Mouse (Mus musculus) MEL (cell line): ENCODE measurements around the gene Lonp2.

Experiments
- NRF1 ChIP-seq: IDR thresholded peaks from 2 replicates; pipeline ENCODE4 v1.6.1; 2014; ENCODE audit warnings: low read depth, mild to moderate bottlenecking, inconsistent platforms, low read length, improper control_type of control experiment, moderate library complexity; ENCODE audit not compliant: poor library complexity, insufficient read depth, severe bottlenecking
- POLR2A ChIP-seq, 2 experiments: IDR thresholded peaks; 2 replicates each; pipeline ENCODE4 v1.6.1; 2011 to 2012; ENCODE audit warnings: low read length in 2 of 2, mild to moderate bottlenecking in 2 of 2, control low read depth in 1 of 2, improper control_type of control experiment in 1 of 2, low read depth in 1 of 2, moderate library complexity in 1 of 2; ENCODE audit not compliant: control insufficient read depth in 1 of 2, insufficient read depth in 1 of 2, poor library complexity in 1 of 2
- TAL1 ChIP-seq: IDR thresholded peaks from 2 replicates; pipeline ENCODE4 v1.6.1; 2012; ENCODE audit warnings: mild to moderate bottlenecking, inconsistent platforms, low read length, moderate library complexity, mixed read lengths
- USF1 ChIP-seq: IDR thresholded peaks from 2 replicates; pipeline ENCODE4 v1.6.1; 2014; ENCODE audit warnings: low read depth, mild to moderate bottlenecking, inconsistent platforms, low read length, improper control_type of control experiment, moderate library complexity

- TF ChIP-seq NRF1 (no peak), POLR2A (IDR thresholded peaks at IDR 0.05; ENCODE audit: control insufficient read depth in 1 of 2, insufficient read depth in 1 of 2, low read depth in 1 of 2, low read length in 2 of 2, poor library complexity in 1 of 2) (no peak), USF1 (no peak), TAL1 (no peak)
Measured at GRCm38 (mm10) chr8:86741627-86742026, 117.8 kb downstream of the Lonp2 start.
